Mouse (Mus musculus) frontal cortex, postnatal 14 days (tissue): ENCODE measurements around the gene Aqp7.

Source experiments
- DNase-seq, 2 experiments: peaks; one replicate each; pipeline ENCODE4 v3.0.0; 2022; ENCODE audit warnings: low spot score in 2 of 2

Gene Aqp7

GRCm38 (mm10) chr4:41000842-41001639, 46.9 kb downstream of the Aqp7 start:
- DNase-seq = no peak

GRCm38 (mm10) chr4:41000271-41000670, 47.7 kb downstream of the Aqp7 start:
- DNase-seq = no peak

- no peak for DNase-seq
Observed at GRCm38 (mm10) chr4:40997916-40998315, 50.0 kb downstream of the Aqp7 start.

GRCm38 (mm10) chr4:40996302-40996701, 51.6 kb downstream of the Aqp7 start:
- no peak for DNase-seq

- DNase-seq = no peak
Observed at GRCm38 (mm10) chr4:40989633-40990032, 58.3 kb downstream of the Aqp7 start.

- DNase-seq = no peak
Observed at GRCm38 (mm10) chr4:40983686-40984085, 64.3 kb downstream of the Aqp7 start.
